12 mouse cellular contexts compared by ENCODE assay signal in genomic region chr5:134266404-134266803, GRCm38 (mm10). TPM values are rescaled to one million over a fixed set of nuclear protein-coding genes. Genes with fewer than 3 reads are reported as not detected.
A peak's percentile ranks its signal among the peaks of the same experiment; 100 is the strongest.
DNase-seq lines count a peak whose midpoint lies in the region; ATAC-seq and TF ChIP-seq lines count a peak whose summit lies in the region.
"Had no signal": no experiment of that assay in that cellular context is flagged by ENCODE, and none has a peak within 500 bp of the region (broad histone marks: within the 10 kb centered on the region; RNA-seq: fewer than 3 reads in every experiment).

No protein-coding gene starts in this region.

- 50% methylated on average over 18 of the region's 18 CpGs for WGBS in kidney, adult 2 months
- 54% methylated on average over 18 of the region's 18 CpGs for WGBS in kidney, embryonic 16.5 days
- WGBS in midbrain, postnatal 0 days = 91% methylated on average over 18 of the region's 18 CpGs

- H3K9me3 ChIP-seq in ES-E14 (ENCODE audit: control insufficient read depth, insufficient read depth, low read depth, low read length) = no peaks in the 10 kb centered on the region
- H3K9me3 ChIP-seq in kidney, embryonic 16.5 days (ENCODE audit: low read length) = no peaks in the 10 kb centered on the region
- H3K9me3 ChIP-seq in midbrain, postnatal 0 days (ENCODE audit: low read length) = no peaks in the 10 kb centered on the region
- H3K9me3 ChIP-seq: forebrain, embryonic 10.5 days; megakaryocyte, embryonic 14.5 days had no signal

- peak; percentile 47; the same call in 1 of the 2 replicates for ATAC-seq in kidney, embryonic 16.5 days (ENCODE audit: low FRiP score, low TSS enrichment)
- no peak for ATAC-seq in midbrain, postnatal 0 days (ENCODE audit: low FRiP score)

- peaks cover 9% of the 10 kb centered on the region for H3K4me1 ChIP-seq in kidney, adult 2 months (ENCODE audit: control insufficient read depth, insufficient read depth, low read length)
- H3K4me1 ChIP-seq in ES-E14 (ENCODE audit: control insufficient read depth in 2 of 2, insufficient read depth in 2 of 2, low read length in 2 of 2, poor library complexity in 1 of 2) = peaks cover 0 to 10% of the 10 kb centered on the region in 2 experiments; a peak in 3 of 4 replicates
- no peaks in the 10 kb centered on the region for H3K4me1 ChIP-seq in kidney, embryonic 16.5 days (ENCODE audit: insufficient read depth, low read length)
- no peaks in the 10 kb centered on the region for H3K4me1 ChIP-seq in midbrain, postnatal 0 days (ENCODE audit: insufficient read depth, low read length)
- H3K4me1 ChIP-seq: forebrain, embryonic 10.5 days had no signal

- no peak overlapping the region for H3K27ac ChIP-seq in kidney, adult 2 months (ENCODE audit: insufficient read depth, low read depth, low read length)
- no peak overlapping the region for H3K27ac ChIP-seq in ES-E14 (ENCODE audit: insufficient read depth, low read depth, low read length, poor library complexity, severe bottlenecking)
- 0 out of 2 replicates have a peak overlapping the region, but pooled peaks have one; percentile 13 for H3K27ac ChIP-seq in kidney, embryonic 16.5 days (ENCODE audit: low read length)
- no peak overlapping the region for H3K27ac ChIP-seq in midbrain, postnatal 0 days (ENCODE audit: low read depth, low read length)
- H3K27ac ChIP-seq: forebrain, embryonic 10.5 days had no signal

- no peak for TF ChIP-seq CTCF in kidney, adult 2 months (conservative IDR thresholded peaks at IDR 0.05; ENCODE audit: insufficient read depth, insufficient read length, low read depth, low read length)
- no peak for TF ChIP-seq CTCF in midbrain, postnatal 0 days (IDR thresholded peaks at IDR 0.05)

- in situ Hi-C loops in ES-E14 (cut with MboI; ENCODE audit: low sequenced_read_pairs in 2 of 2, unreplicated experiment in 2 of 2) = no loop called here

- no peak for TF ChIP-seq POLR2A in kidney, adult 2 months (IDR thresholded peaks at IDR 0.05; ENCODE audit: low read depth, low read length)

- H3K9ac ChIP-seq in ES-E14 (ENCODE audit: insufficient read depth, low read depth, low read length, poor library complexity, severe bottlenecking) = no peak overlapping the region
- H3K9ac ChIP-seq in kidney, embryonic 16.5 days (replicated peaks; ENCODE audit: low read length) = no peak overlapping the region
- no peak overlapping the region for H3K9ac ChIP-seq in midbrain, postnatal 0 days (replicated peaks; ENCODE audit: low read length, poor library complexity, severe bottlenecking)

- H3K4me3 ChIP-seq in kidney, adult 2 months (ENCODE audit: insufficient read depth, low read depth, low read length) = no peak overlapping the region
- no peak overlapping the region for H3K4me3 ChIP-seq in ES-E14 (ENCODE audit: insufficient read depth in 1 of 2, low read depth in 1 of 2, low read length in 2 of 2, poor library complexity in 1 of 2, severe bottlenecking in 1 of 2)
- H3K4me3 ChIP-seq in kidney, embryonic 16.5 days (ENCODE audit: low read length) = no peak overlapping the region
- no peak overlapping the region for H3K4me3 ChIP-seq in midbrain, postnatal 0 days (ENCODE audit: low read depth, low read length)
- H3K4me3 ChIP-seq: forebrain, embryonic 10.5 days; megakaryocyte, embryonic 14.5 days had no signal

- H3K36me3 ChIP-seq in kidney, adult 2 months (ENCODE audit: control insufficient read depth, insufficient read depth, low read length) = peaks cover 6% of the 10 kb centered on the region
- H3K36me3 ChIP-seq in ES-E14 (ENCODE audit: control insufficient read depth, insufficient read depth, low read length, poor library complexity, severe bottlenecking) = peaks cover 54% of the 10 kb centered on the region
- H3K36me3 ChIP-seq in kidney, embryonic 16.5 days (ENCODE audit: insufficient read depth, low read length) = peaks cover 84% of the 10 kb centered on the region
- H3K36me3 ChIP-seq in midbrain, postnatal 0 days (ENCODE audit: insufficient read depth, low read length) = peaks cover 58% of the 10 kb centered on the region

- H3K27me3 ChIP-seq in kidney, adult 2 months (replicated peaks; ENCODE audit: control insufficient read depth, insufficient read depth, low read length) = no peaks in the 10 kb centered on the region
- H3K27me3 ChIP-seq in kidney, embryonic 16.5 days (ENCODE audit: insufficient read depth, low read length) = no peaks in the 10 kb centered on the region
- no peaks in the 10 kb centered on the region for H3K27me3 ChIP-seq in midbrain, postnatal 0 days (ENCODE audit: insufficient read depth, low read length)
- H3K27me3 ChIP-seq: megakaryocyte, embryonic 14.5 days had no signal

- DNase-seq in kidney, adult 2 months = peak; percentile 28
- no peak for DNase-seq in kidney, adult 18-20 months
- DNase-seq in ES-E14 (ENCODE audit: low read depth, low spot score) = peak; percentile 54
- peak; percentile 56 to 75 for DNase-seq in thymus, adult 18-20 months
- DNase-seq in cerebellum, postnatal 4 days (ENCODE audit: low spot score in 2 of 2) = no peak
- no peak for DNase-seq in midbrain, postnatal 0 days (ENCODE audit: low spot score)
- DNase-seq in gastrocnemius, postnatal 25 days = no peak
- DNase-seq: cerebellum, adult 11-12 months had no signal

- H3K4me2 ChIP-seq in kidney, embryonic 16.5 days (replicated peaks; ENCODE audit: low read depth, low read length) = no peak overlapping the region
- no peak overlapping the region for H3K4me2 ChIP-seq in midbrain, postnatal 0 days (ENCODE audit: low read depth, low read length, poor library complexity, severe bottlenecking)
- H3K4me2 ChIP-seq: heart, embryonic 11.5 days had no signal

TF ChIP-seq in ES-E14, 5 proteins besides CTCF, POLR2A, EP300 and RAD21:
- TF ChIP-seq ZC3H11A (IDR thresholded peaks at IDR 0.05; ENCODE audit: borderline replicate concordance, low read depth, low read length) (no peak), MAFK (IDR thresholded peaks at IDR 0.05; ENCODE audit: insufficient read depth, low read depth, low read length) (no peak), HCFC1 (IDR thresholded peaks at IDR 0.05; ENCODE audit: borderline replicate concordance, insufficient read depth, low read length) (no peak), ZNF384 (IDR thresholded peaks at IDR 0.05; ENCODE audit: low read depth, low read length) (no peak), CHD2 (IDR thresholded peaks at IDR 0.05; ENCODE audit: low read depth, low read length) (no peak)

RNA-seq across cellular contexts. Expression of gene Ncf1, which starts 37.0 kb away (rescaled TPM):
- polyA plus RNA-seq in kidney, adult 2 months (2012; rRNA removed) = 2.6 and 6.7 TPM in 2 replicates
- 0.16 and 0.67 TPM in 2 replicates for total RNA-seq in ES-E14 (2012; rRNA removed)
- 2.5 and 4.2 TPM in 2 replicates for polyA plus RNA-seq in kidney, embryonic 16.5 days (2015; fragmentation: Nextera tagmentation; extraction: Ambion mirVana)
- total RNA-seq in midbrain, postnatal 0 days (2014; rRNA removed) = 4.3 and 9.2 TPM in 2 replicates
- 2.1 and 2.2 TPM in 2 replicates for polyA plus RNA-seq in midbrain, postnatal 0 days (2015; fragmentation: Nextera tagmentation; extraction: Ambion mirVana)
- total RNA-seq in gastrocnemius, postnatal 25 days (2021) = 1 to 10 TPM; 1.8 to 2.2 TPM

RNA-seq across cellular contexts. Expression of gene Gtf2i, which starts 48.2 kb away (rescaled TPM):
- polyA plus RNA-seq in kidney, adult 2 months (2012; rRNA removed) = 86.4 and 103 TPM in 2 replicates
- 64.3 and 81.0 TPM in 2 replicates for total RNA-seq in ES-E14 (2012; rRNA removed)
- 179 and 192 TPM in 2 replicates for polyA plus RNA-seq in kidney, embryonic 16.5 days (2015; fragmentation: Nextera tagmentation; extraction: Ambion mirVana)
- 96.4 and 104 TPM in 2 replicates for total RNA-seq in midbrain, postnatal 0 days (2014; rRNA removed)
- 74.6 and 77.2 TPM in 2 replicates for polyA plus RNA-seq in midbrain, postnatal 0 days (2015; fragmentation: Nextera tagmentation; extraction: Ambion mirVana)
- total RNA-seq in gastrocnemius, postnatal 25 days (2021) = 100 to 1,000 TPM; 102 to 106 TPM

Comparison
In these comparisons a context has a peak if more than half of its experiments do, and no peak if none do; other contexts are left out.
1. DNase-seq: peak in kidney, adult 2 months (single experiment), ES-E14 (single experiment) and thymus, adult 18-20 months (2 of 2); none in kidney, adult 18-20 months (single experiment), cerebellum, postnatal 4 days (0 of 2), midbrain, postnatal 0 days (single experiment) and gastrocnemius, postnatal 25 days (single experiment).